Mouse (Mus musculus): ENCODE measurements at regions not wholly inside any gene's neighbourhood (a gene's known extent, or its start where the extent isn't known, plus 50 kb on each side); places are given as distances from the start of the nearest gene placed in this dataset.

DNA sequence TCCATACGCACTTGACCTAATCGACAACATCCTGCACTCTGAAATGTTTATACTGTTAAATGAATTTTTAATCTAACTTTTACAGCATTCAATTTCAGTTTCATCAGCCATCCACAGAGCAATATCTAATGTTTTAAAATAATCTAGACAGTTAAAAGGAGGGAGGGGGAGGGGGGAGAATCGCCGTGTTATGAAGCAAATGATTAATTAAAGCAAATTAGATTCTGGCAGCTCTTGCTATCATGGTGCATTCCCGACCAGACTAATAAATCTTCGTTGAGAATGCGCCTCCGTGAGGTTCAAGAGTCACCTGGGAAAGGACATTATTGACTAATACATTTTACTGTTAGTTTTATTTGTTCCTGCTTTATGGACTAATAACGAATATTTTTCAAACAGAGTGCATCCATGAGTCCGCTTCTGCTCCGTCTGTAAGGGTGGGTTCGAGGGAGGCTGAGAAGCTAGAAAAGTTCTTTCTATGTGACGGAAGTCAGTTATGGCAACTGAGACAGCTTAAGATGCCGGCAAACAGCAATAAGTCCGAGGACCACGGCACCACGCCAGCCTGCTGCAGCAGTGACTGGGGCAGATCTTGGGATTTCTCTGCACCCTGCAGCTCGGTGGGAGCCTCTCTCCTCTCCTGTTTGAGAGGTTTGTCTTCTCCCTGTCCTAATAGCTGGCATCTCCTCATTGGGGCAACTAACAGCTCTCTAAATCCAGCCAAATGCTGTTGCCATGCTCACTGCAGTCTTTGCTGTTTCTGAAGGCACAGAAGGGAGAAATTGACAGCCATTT lies 347.4 kb upstream of the G2e3 start:
- no peaks in the 10 kb centered on the region for H3K36me3 ChIP-seq (ENCODE audit: control insufficient read depth, insufficient read depth)
- no peak overlapping the region for H3ac ChIP-seq (ENCODE audit: control insufficient read depth, insufficient read length)
- no peak overlapping the region for H3K4me3 ChIP-seq
- H3K27me3 ChIP-seq (ENCODE audit: control insufficient read depth, insufficient read depth, insufficient read length) = no peaks in the 10 kb centered on the region
- H3K79me2 ChIP-seq (ENCODE audit: control insufficient read depth, insufficient read depth) = no peaks in the 10 kb centered on the region
- H3K4me2 ChIP-seq (ENCODE audit: low read depth) = no peak overlapping the region
- TF ChIP-seq TCF3 (IDR thresholded peaks at IDR 0.05; ENCODE audit: insufficient read length, low read depth) (no peak), POLR2AphosphoS2 (IDR thresholded peaks at IDR 0.05; ENCODE audit: insufficient read length, low read depth) (no peak), MAX (IDR thresholded peaks at IDR 0.05; ENCODE audit: low read depth) (no peak), TCF12 (IDR thresholded peaks at IDR 0.05; ENCODE audit: insufficient read depth, poor library complexity, severe bottlenecking) (no peak), MYOG (IDR thresholded peaks at IDR 0.05; ENCODE audit: control insufficient read depth in 1 of 3, insufficient read depth in 1 of 3, insufficient read length in 2 of 3, low read depth in 2 of 3) (no peak), POLR2A (IDR thresholded peaks at IDR 0.05; ENCODE audit: insufficient read length, low read depth) (no peak), CEBPB (IDR thresholded peaks at IDR 0.05; ENCODE audit: insufficient read depth, poor library complexity, severe bottlenecking) (no peak), USF1 (IDR thresholded peaks at IDR 0.05; ENCODE audit: low read depth) (no peak), REST (IDR thresholded peaks at IDR 0.05; ENCODE audit: insufficient read depth, insufficient read length) (no peak), MYOD1 (IDR thresholded peaks at IDR 0.05; ENCODE audit: control insufficient read depth in 1 of 3, insufficient read length in 2 of 3, low read depth in 2 of 3) (no peak), E2F4 (IDR thresholded peaks at IDR 0.05; ENCODE audit: insufficient read depth) (no peak), SRF (IDR thresholded peaks at IDR 0.05; ENCODE audit: control insufficient read depth, insufficient read length, low read depth) (no peak)

DNA sequence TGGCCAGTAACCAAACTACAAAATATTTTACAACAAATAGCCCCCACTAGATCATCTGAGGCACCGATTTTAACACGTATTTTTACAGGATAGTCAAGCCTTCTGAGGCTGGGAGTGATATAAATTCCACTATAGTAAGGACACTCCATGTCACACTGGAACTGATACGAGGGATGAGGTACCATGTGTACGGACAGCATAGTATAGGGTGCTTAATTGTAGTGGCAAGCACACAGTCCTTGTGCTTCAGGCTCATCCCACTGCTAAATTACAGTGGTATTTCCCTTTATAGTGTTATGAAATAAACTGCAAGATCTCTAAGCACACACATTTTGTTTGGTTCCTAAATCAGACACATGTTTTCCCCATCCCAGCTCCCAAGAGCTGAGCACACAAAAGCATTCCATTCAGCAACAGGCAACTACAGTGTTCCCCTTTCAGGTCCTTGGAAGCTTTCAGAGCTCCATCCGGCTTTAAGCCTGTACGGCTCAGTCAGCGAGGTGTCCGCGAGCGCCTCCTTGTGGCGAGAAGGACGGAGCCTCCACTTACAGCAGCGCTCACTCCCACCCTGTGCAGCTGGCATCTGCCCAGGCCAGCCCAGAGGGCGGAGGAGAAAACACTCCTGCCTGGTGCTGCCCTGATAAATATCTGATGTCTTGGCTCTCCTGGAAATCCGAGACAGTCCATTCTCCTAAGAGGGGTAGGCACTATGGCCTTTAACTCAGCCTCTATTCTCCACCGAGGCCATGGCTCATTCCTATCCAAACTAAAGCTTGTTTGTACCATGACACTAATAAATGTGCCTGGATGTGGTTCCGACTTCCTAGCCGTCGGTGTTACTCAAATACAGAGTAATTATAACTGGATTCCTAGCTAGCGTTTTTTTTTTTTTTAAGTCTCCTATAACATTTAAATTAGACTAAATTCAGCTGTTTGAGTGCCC lies 348.3 kb upstream of the G2e3 start:
- H3K27me3 ChIP-seq (ENCODE audit: control insufficient read depth, insufficient read depth, insufficient read length) = no peaks in the 10 kb centered on the region
- TF ChIP-seq USF1 (IDR thresholded peaks at IDR 0.05; ENCODE audit: low read depth) (no peak), TCF3 (IDR thresholded peaks at IDR 0.05; ENCODE audit: insufficient read length, low read depth) (no peak), POLR2AphosphoS2 (IDR thresholded peaks at IDR 0.05; ENCODE audit: insufficient read length, low read depth) (no peak), SRF (IDR thresholded peaks at IDR 0.05; ENCODE audit: control insufficient read depth, insufficient read length, low read depth) (no peak), CEBPB (IDR thresholded peaks at IDR 0.05; ENCODE audit: insufficient read depth, poor library complexity, severe bottlenecking) (no peak)
- no peak overlapping the region for H3K4me3 ChIP-seq
- no peaks in the 10 kb centered on the region for H3K79me2 ChIP-seq (ENCODE audit: control insufficient read depth, insufficient read depth)
- H3ac ChIP-seq (ENCODE audit: control insufficient read depth, insufficient read length) = no peak overlapping the region
- no peak overlapping the region for H3K4me2 ChIP-seq (ENCODE audit: low read depth)
- H3K36me3 ChIP-seq (ENCODE audit: control insufficient read depth, insufficient read depth) = no peaks in the 10 kb centered on the region

DNA sequence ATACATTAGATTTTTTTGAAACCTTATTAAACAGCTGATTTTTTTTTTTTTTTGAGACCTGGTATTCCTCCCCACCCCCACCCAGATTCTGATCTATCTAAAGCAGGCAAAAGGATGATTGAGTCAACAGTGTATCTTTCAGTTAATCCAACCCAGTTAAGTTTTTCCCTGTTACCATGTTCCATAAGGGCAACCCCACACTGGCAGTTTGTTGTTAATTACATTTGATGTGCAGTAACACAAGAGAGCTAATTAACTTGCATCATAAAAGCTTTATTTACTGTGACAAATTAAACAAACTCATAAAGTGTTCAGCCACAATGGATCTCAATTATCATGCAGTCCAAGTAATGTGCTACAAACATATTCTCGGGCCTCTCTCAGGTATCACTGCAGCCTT lies 346.8 kb upstream of the Prkd1 start:
- no peak overlapping the region for H3K4me3 ChIP-seq
- no peak overlapping the region for H3ac ChIP-seq (ENCODE audit: control insufficient read depth, insufficient read length)
- H3K4me2 ChIP-seq (ENCODE audit: low read depth) = no peak overlapping the region
- H3K27me3 ChIP-seq (ENCODE audit: control insufficient read depth, insufficient read depth, insufficient read length) = no peaks in the 10 kb centered on the region
- H3K79me2 ChIP-seq (ENCODE audit: control insufficient read depth, insufficient read depth) = no peaks in the 10 kb centered on the region
- no peaks in the 10 kb centered on the region for H3K36me3 ChIP-seq (ENCODE audit: control insufficient read depth, insufficient read depth)
- TF ChIP-seq SRF (IDR thresholded peaks at IDR 0.05; ENCODE audit: control insufficient read depth, insufficient read length, low read depth) (no peak), E2F4 (IDR thresholded peaks at IDR 0.05; ENCODE audit: insufficient read depth) (no peak), USF1 (IDR thresholded peaks at IDR 0.05; ENCODE audit: low read depth) (no peak), POLR2AphosphoS2 (IDR thresholded peaks at IDR 0.05; ENCODE audit: insufficient read length, low read depth) (no peak), CEBPB (IDR thresholded peaks at IDR 0.05; ENCODE audit: insufficient read depth, poor library complexity, severe bottlenecking) (no peak), TCF12 (IDR thresholded peaks at IDR 0.05; ENCODE audit: insufficient read depth, poor library complexity, severe bottlenecking) (no peak)

DNA sequence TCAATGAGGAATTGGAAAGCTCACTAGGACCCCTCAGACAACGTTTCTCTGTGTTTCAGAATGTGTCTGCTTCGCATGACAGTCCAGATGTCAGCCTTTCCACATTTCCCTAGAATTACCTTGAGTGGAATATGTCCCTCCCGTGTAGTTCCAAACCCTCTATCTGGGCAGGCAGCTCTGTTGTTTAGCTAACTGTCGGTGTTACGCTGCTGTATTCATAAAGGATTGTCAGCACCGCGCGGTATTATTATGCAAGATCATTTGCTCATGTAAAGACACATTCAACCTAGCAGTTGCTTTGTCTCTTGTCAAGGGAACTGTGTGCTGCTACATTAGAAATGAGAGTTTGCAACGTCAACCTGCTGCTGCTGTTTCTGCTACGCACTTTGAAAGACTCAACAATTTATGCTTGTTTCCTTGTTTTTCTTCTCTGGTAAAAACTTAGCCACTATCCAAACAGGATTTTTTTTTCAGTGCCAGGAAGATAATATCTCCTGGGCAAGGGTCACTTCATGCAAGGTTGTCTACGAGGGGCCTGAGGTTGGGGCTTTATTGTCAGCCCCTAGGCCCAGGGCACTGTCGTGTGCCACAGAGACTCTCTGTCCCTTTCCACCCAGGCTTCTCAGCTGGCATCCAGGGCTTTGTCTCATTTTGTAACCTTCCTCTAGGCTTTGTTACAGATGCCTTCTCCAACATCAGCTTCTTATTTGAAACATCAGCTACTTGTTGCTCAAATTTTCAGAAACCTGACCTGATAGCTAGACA lies 340.8 kb upstream of the Prkd1 start:
- H3ac ChIP-seq (ENCODE audit: control insufficient read depth, insufficient read length) = no peak overlapping the region

More for the DNA sequence above, 340.8 kb upstream of the Prkd1 start:
- Histone ChIP-seq H3K27me3 (ENCODE audit: control insufficient read depth, insufficient read depth, insufficient read length) (no peaks in the 10 kb centered on the region), H3K36me3 (ENCODE audit: control insufficient read depth, insufficient read depth) (no peaks in the 10 kb centered on the region), H3K79me2 (ENCODE audit: control insufficient read depth, insufficient read depth) (no peaks in the 10 kb centered on the region), H3K4me2 (ENCODE audit: low read depth) (no peak overlapping the region), H3K4me3 (no peak overlapping the region)
- TF ChIP-seq REST (IDR thresholded peaks at IDR 0.05; ENCODE audit: insufficient read depth, insufficient read length) = no peak
- no peak for TF ChIP-seq E2F4 (IDR thresholded peaks at IDR 0.05; ENCODE audit: insufficient read depth)
- no peak for TF ChIP-seq MAX (IDR thresholded peaks at IDR 0.05; ENCODE audit: low read depth)
- no peak for TF ChIP-seq TCF3 (IDR thresholded peaks at IDR 0.05; ENCODE audit: insufficient read length, low read depth)
- no peak for TF ChIP-seq MYOD1 (IDR thresholded peaks at IDR 0.05; ENCODE audit: control insufficient read depth in 1 of 3, insufficient read length in 2 of 3, low read depth in 2 of 3)
- no peak for TF ChIP-seq MYOG (IDR thresholded peaks at IDR 0.05; ENCODE audit: control insufficient read depth in 1 of 3, insufficient read depth in 1 of 3, insufficient read length in 2 of 3, low read depth in 2 of 3)
- TF ChIP-seq POLR2A (IDR thresholded peaks at IDR 0.05; ENCODE audit: insufficient read length, low read depth) = no peak
- no peak for TF ChIP-seq POLR2AphosphoS2 (IDR thresholded peaks at IDR 0.05; ENCODE audit: insufficient read length, low read depth)
- no peak for TF ChIP-seq TCF12 (IDR thresholded peaks at IDR 0.05; ENCODE audit: insufficient read depth, poor library complexity, severe bottlenecking)
- TF ChIP-seq CEBPB (IDR thresholded peaks at IDR 0.05; ENCODE audit: insufficient read depth, poor library complexity, severe bottlenecking) = no peak
- no peak for TF ChIP-seq USF1 (IDR thresholded peaks at IDR 0.05; ENCODE audit: low read depth)
- no peak for TF ChIP-seq SRF (IDR thresholded peaks at IDR 0.05; ENCODE audit: control insufficient read depth, insufficient read length, low read depth)

Data from myocyte (in vitro differentiated cells).